Mouse (Mus musculus) heart, embryonic 12.5 days (tissue): ENCODE data around the gene Gm10720. TPM values are rescaled to one million over a fixed set of nuclear protein-coding genes. Genes with fewer than 3 reads are reported as not detected.
"Not testable (repeated sequence)": the region's sequence is repeated elsewhere in the genome, so short reads cannot be mapped to it uniquely, and the experiment has no call there.

Experiments
- ATAC-seq: fragments of 200-750 bp; cut with Nextera tagmentation; 2 replicates; pipeline ENCODE4 v1.8.0; 2017; ENCODE audit warnings: moderate TSS enrichment, moderate library complexity; ENCODE audit not compliant: insufficient number of reproducible peaks, low FRiP score
- H3K27ac ChIP-seq: fragments of 300-500 bp; sonication (generic); 2 replicates; pipeline ENCODE4 v1.5.1; 2016; ENCODE audit warnings: mild to moderate bottlenecking, moderate library complexity; ENCODE audit not compliant: poor library complexity, severe bottlenecking
- H3K27me3 ChIP-seq: fragments of 300-500 bp; sonication (generic); replicated peaks from 2 replicates; pipeline ENCODE4 v1.6.1; 2016; ENCODE audit warnings: mild to moderate bottlenecking, moderate library complexity
- H3K36me3 ChIP-seq: fragments of 300-500 bp; sonication (generic); 2 replicates; pipeline ENCODE4 v1.6.1; 2016; ENCODE audit warnings: mild to moderate bottlenecking, moderate library complexity
- H3K4me1 ChIP-seq: fragments of 300-500 bp; sonication (generic); replicated peaks from 2 replicates; pipeline ENCODE4 v1.6.1; 2016; ENCODE audit warnings: mild to moderate bottlenecking
- H3K4me2 ChIP-seq: fragments of 300-500 bp; sonication (generic); 2 replicates; pipeline ENCODE4 v1.6.1; 2016; ENCODE audit warnings: mild to moderate bottlenecking, moderate library complexity
- H3K4me3 ChIP-seq: fragments of 300-500 bp; sonication (generic); 2 replicates; pipeline ENCODE4 v1.5.1; 2016; ENCODE audit warnings: mild to moderate bottlenecking
- H3K9ac ChIP-seq: fragments of 300-500 bp; sonication (generic); 2 replicates; pipeline ENCODE4 v1.6.1; 2016; ENCODE audit warnings: mild to moderate bottlenecking, moderate library complexity
- H3K9me3 ChIP-seq: fragments of 300-500 bp; sonication (generic); replicated peaks from 2 replicates; pipeline ENCODE4 v1.6.1; 2016; ENCODE audit warnings: mild to moderate bottlenecking, moderate library complexity
- WGBS: fragments of 180-500 bp; shearing (Covaris S2); methylation state at CpG from one replicate; pipeline ENCODE4 v1.1.7; 2016; 5-methylcytosine and 5-hydroxymethylcytosine counted together
- polyA plus RNA-seq: library from polyadenylated mRNA; unstranded; fragments of >200 nt; fragmentation: Nextera tagmentation; extraction: Ambion mirVana; gene quantifications from 2 replicates; pipeline ENCODE4 v1.2.1, GENCODE M21; 2016

Gm10720 gene
- polyA plus RNA-seq: not detected in 2 replicates

GRCm38 (mm10) chr9:3015354-3015753 lies at the start of gene Gm10720:
TSS of gene Gm10720 (plus strand) at chr9:3015654.
- not testable (repeated sequence) for H3K9ac ChIP-seq, H3K27ac ChIP-seq, H3K27me3 ChIP-seq, H3K4me1 ChIP-seq, H3K4me2 ChIP-seq, H3K36me3 ChIP-seq, H3K9me3 ChIP-seq, H3K4me3 ChIP-seq, ATAC-seq
- WGBS: 64% methylated on average over 5 of the region's 9 CpGs

- H3K4me3 ChIP-seq, ATAC-seq, H3K27ac ChIP-seq, H3K27me3 ChIP-seq, H3K9me3 ChIP-seq, H3K4me2 ChIP-seq, H3K4me1 ChIP-seq, H3K36me3 ChIP-seq, H3K9ac ChIP-seq: not testable (repeated sequence)
- WGBS: 66% methylated on average over 12 of the region's 12 CpGs
Observed at GRCm38 (mm10) chr9:3000445-3000972, 14.9 kb upstream of the Gm10720 start, which contains the start of gene Gm10722. TSS of gene Gm10722 (plus strand) at chr9:3000922.

GRCm38 (mm10) chr9:3001006-3001405 lies 14.4 kb upstream of the Gm10720 start:
- H3K27me3 ChIP-seq, H3K9ac ChIP-seq, H3K27ac ChIP-seq, ATAC-seq, H3K4me2 ChIP-seq, H3K9me3 ChIP-seq, H3K4me1 ChIP-seq, H3K36me3 ChIP-seq, H3K4me3 ChIP-seq: not testable (repeated sequence)
- WGBS: 61% methylated on average over 8 of the region's 8 CpGs

DNA sequence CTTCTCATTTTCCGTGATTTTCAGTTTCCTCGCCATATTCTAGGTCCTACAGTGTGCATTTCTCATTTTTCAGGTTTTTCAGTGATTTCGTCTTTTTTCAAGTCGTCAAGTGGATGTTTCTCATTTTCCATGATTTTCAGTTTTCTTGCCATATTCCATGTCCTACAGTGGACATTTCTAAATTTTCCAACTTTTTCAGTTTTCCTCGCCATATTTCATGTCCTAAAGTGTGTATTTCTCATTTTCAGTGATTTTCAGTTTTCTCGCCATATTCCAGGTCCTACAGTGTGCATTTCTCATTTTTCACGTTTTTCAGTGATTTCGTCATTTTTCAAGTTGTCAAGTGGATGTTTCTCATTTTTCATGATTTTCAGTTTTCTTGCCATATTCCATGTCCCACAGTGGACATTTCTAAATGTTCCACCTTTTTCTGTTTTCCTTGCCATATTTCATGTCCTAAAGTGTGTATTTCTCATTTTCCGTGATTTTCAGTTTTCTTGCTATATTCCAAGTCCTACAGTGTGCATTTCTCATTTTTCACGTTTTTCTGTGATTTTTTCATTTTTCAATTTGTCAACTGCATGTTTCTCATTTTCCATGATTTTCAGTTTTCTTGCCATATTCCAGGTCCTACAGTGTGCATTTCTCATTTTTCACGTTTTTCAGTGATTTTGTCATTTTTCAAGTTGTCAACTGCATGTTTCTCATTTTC lies 13.3 kb upstream of the Gm10720 start:
- not testable (repeated sequence) for H3K9me3 ChIP-seq, H3K4me2 ChIP-seq, H3K4me3 ChIP-seq, H3K27me3 ChIP-seq, H3K4me1 ChIP-seq, H3K9ac ChIP-seq, H3K36me3 ChIP-seq
- peak; percentile 86 for ATAC-seq
- WGBS: 64% methylated on average over 9 of the region's 11 CpGs
- 0 out of 2 replicates have a peak overlapping the region, but pooled peaks have one; percentile 0 for H3K27ac ChIP-seq

GRCm38 (mm10) chr9:3002794-3003396 lies 12.6 kb upstream of the Gm10720 start, which contains the start of gene Gm11168:
TSS of gene Gm11168 (plus strand) at chr9:3003346.
- H3K4me1 ChIP-seq, H3K4me2 ChIP-seq, H3K9ac ChIP-seq, H3K36me3 ChIP-seq, H3K27me3 ChIP-seq, H3K4me3 ChIP-seq, H3K9me3 ChIP-seq, ATAC-seq: not testable (repeated sequence)
- H3K27ac ChIP-seq: 0 out of 2 replicates have a peak within 1 kb of the TSS, but pooled peaks have one; percentile 0
- 69% methylated on average over 6 of the region's 14 CpGs for WGBS

DNA sequence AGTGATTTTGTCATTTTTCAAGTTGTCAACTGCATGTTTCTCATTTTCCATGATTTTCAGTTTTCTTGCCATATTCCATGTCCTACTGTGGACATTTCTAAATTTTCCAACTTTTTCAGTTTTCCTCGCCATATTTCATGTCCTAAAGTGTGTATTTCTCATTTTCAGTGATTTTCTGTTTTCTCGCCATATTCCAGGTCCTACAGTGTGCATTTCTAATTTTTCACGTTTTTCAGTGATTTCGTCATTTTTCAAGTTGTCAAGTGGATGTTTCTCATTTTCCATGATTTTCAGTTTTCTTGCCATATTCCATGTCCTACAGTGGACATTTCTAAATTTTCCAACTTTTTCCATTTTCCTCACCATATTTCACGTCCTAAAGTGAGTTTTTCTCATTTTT lies 9.3 kb upstream of the Gm10720 start:
- ATAC-seq, H3K36me3 ChIP-seq, H3K4me1 ChIP-seq, H3K9me3 ChIP-seq, H3K4me3 ChIP-seq, H3K27ac ChIP-seq, H3K9ac ChIP-seq, H3K4me2 ChIP-seq, H3K27me3 ChIP-seq: not testable (repeated sequence)
- WGBS: 76% methylated on average over 1 of the region's 5 CpGs

DNA sequence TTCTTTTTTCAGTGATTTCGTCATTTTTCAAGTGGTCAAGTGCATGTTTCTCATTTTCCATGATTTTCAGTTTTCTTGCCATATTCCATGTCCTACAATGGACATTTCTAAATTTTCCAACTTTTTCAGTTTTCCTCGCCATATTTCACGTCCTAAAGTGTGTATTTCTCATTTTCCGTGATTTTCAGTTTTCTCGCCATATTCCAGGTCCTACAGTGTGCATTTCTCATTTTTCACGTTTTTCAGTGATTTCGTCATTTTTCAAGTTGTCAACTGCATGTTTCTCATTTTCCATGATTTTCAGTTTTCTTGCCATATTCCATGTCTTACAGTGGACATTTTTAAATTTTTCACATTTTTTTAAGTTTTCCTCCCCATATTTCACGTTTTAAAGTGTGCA lies 8.8 kb upstream of the Gm10720 start:
- peak; percentile 79 for ATAC-seq
- H3K9ac ChIP-seq, H3K4me1 ChIP-seq, H3K36me3 ChIP-seq, H3K9me3 ChIP-seq, H3K4me2 ChIP-seq, H3K27ac ChIP-seq, H3K4me3 ChIP-seq, H3K27me3 ChIP-seq: not testable (repeated sequence)
- WGBS: 66% methylated on average over 8 of the region's 8 CpGs

DNA sequence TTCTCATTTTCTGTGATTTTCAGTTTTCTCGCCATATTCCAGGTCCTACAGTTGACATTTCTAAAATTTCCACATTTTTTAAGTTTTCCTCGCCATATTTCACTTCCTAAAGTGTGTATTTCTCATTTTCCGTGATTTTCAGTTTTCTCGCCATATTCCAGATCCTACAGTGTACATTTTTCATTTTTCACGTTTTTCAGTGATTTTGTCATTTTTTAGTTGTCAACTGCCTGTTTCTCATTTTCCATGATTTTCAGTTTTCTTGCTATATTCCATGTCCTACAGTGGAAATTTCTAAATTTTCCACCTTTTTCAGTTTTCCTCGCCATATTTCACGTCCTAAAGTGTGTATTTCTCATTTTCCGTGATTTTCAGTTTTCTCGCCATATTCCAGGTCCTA lies 8.2 kb upstream of the Gm10720 start:
- not testable (repeated sequence) for H3K27me3 ChIP-seq, H3K9me3 ChIP-seq, ATAC-seq, H3K4me2 ChIP-seq, H3K9ac ChIP-seq, H3K27ac ChIP-seq, H3K36me3 ChIP-seq, H3K4me3 ChIP-seq, H3K4me1 ChIP-seq
- WGBS: 76% methylated on average over 8 of the region's 9 CpGs

GRCm38 (mm10) chr9:3009331-3009730 lies 6.1 kb upstream of the Gm10720 start:
- H3K4me1 ChIP-seq, H3K4me2 ChIP-seq, H3K36me3 ChIP-seq, H3K9ac ChIP-seq, H3K27me3 ChIP-seq, H3K9me3 ChIP-seq, H3K27ac ChIP-seq, H3K4me3 ChIP-seq: not testable (repeated sequence)
- no CpG with 5 or more reads among the region's 5 CpGs for whole genome bisulfite sequencing
- ATAC-seq: peak; percentile 37

- 84% methylated on average over 3 of the region's 7 CpGs for whole genome bisulfite sequencing
- not testable (repeated sequence) for H3K36me3 ChIP-seq, H3K9me3 ChIP-seq, ATAC-seq, H3K4me2 ChIP-seq, H3K27ac ChIP-seq, H3K9ac ChIP-seq, H3K4me1 ChIP-seq, H3K27me3 ChIP-seq, H3K4me3 ChIP-seq
Observed at GRCm38 (mm10) chr9:3012054-3012621, 3.3 kb upstream of the Gm10720 start.

GRCm38 (mm10) chr9:3012733-3013279 lies 2.6 kb upstream of the Gm10720 start, which contains the start of gene Gm10721:
TSS of gene Gm10721 (plus strand) at chr9:3013140.
- peak; percentile 63 for ATAC-seq
- H3K4me1 ChIP-seq, H3K4me3 ChIP-seq, H3K36me3 ChIP-seq, H3K4me2 ChIP-seq, H3K27ac ChIP-seq, H3K9ac ChIP-seq, H3K27me3 ChIP-seq, H3K9me3 ChIP-seq: not testable (repeated sequence)
- no CpG with 5 or more reads among the region's 11 CpGs for WGBS
